Mouse (Mus musculus) layer of hippocampus, adult 9-10 months (tissue): ENCODE measurements around the gene Sipa1l1.

Source experiments
- DNase-seq: peaks from one replicate; pipeline ENCODE4 v3.0.0; 2022; ENCODE audit warnings: low spot score

The Sipa1l1 gene

DNA sequence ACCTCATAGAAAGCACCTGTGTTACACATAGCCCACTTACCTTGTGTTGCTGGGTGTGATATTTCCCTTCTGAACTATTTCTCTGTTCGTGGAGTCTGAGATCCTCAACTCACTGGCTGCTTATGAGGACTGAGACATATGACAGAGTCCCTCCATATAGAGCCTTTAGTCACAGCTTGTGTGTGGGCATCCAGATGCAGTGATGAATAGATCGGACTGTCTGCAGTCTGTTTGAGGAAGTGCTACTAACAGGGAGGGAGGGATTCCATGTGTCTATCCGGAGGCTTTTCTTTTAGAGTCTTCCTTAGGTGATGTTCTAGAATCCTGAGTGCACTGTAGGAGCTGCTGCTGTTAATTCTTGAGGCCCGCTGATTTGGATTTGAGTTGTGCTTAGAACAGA, 165.4 kb downstream of the Sipa1l1 start:
- no peak for DNase-seq

DNA sequence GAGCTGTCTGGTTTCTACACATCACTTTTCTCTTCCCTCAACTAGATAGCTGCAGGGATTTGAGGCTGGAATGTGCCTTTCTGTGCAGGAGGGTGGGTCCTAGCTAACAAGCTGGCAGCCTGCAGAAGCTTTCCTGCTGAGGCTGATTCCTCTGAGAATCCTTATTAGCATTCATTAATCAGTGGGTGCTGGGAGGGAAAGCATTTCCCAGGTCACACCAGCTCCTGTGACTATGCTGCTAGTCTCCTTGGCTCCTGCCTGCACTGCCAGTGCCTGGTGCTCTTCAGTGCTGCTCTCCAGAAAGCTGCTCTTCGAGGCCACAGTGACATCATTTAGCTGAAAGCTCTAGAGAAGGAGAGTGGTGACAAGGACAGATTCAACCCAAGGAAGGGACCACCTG, 166.0 kb downstream of the Sipa1l1 start:
- DNase-seq = no peak

DNA sequence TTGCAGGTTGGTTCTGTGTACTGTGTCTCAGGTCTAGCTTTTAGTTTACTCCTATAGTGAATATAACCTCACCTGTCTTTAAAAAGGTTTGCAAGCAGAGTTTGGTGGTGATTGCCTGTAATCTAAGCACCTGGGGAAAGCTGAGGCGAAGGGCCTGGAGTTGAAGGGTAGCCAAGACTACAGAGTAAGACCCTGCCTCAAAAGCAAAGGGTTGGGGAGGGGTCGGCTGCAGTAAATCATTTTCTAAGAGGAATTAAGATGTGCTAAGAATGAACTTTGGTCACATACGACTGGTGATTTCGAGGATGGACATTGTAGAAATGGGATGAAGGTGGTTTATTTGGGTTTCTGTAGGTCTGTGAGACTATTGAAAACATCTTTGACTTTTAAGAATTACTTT, 169.4 kb downstream of the Sipa1l1 start:
- DNase-seq = no peak

DNA sequence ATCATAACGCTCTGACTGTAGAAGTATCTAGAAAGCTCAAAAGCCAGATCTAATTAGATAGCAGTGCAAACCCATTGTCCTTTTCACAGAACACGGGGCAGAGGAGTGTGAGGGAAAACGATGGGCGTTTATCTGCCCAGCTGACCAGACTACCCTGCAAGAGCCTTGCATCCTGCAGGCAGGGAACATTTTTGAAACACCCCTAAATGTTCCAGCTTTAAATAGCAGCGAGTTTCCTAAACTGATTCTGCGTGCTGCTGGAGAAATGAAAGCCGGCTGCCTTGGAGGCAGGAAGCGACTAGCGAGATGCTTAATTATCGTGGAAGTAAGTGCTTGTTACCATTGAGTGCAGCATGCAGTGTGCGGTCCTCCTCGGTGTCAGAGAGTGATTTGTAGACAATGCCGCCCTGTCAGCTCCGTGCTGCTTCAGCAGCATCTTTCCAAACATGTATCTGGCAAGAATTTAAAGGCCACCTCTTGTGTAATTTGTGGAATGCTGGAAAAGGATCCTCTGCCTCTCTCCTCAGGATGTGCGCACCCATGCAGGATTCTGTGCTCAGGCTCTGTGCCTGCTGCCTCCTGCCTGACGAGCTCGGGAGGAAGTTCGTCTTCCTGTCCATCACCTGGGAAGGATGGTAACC, 170.2 kb downstream of the Sipa1l1 start:
- no peak for DNase-seq

- no peak for DNase-seq
Observed at GRCm38 (mm10) chr12:82340196-82340918, 171.2 kb downstream of the Sipa1l1 start.

DNA sequence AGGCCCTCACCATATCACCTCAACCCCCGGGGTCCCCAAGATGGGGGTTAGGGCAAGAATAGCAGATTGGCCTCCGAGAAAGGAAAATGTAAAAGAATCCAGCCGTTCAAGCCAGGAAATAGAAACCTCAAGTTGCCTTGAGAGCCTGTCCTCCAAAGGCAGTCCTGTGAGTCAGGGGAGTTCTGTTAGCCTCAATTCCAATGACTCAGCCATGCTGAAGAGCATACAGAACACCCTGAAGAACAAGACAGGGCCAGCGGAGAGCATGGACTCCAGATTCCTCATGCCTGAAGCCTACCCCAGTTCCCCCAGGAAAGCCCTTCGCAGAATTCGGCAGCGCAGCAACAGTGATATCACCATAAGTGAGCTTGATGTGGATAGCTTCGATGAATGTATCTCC, 172.1 kb downstream of the Sipa1l1 start:
- DNase-seq = no peak

- DNase-seq = no peak
Observed at GRCm38 (mm10) chr12:82341696-82342095, 172.6 kb downstream of the Sipa1l1 start.

DNA sequence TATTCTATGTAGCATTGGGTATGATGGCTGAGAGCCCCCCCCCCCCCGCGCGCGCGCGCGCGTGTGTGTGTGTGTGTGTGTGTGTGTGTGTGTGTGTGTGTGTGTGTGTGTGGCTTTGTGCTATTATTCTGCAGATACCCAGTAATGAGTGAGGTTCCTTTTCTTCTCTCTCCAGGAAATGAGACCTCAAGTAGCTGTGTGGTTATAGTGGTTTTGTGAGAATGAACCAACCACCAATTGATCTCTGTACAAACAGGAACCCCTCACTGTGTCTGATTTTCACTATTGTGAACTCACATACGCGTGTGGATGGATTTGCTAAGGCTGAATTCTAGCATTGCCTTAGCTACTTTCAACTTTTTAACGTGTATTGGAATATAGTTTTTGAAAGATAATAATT, 181.0 kb downstream of the Sipa1l1 start:
- no peak for DNase-seq

GRCm38 (mm10) chr12:82350891-82351290, 181.8 kb downstream of the Sipa1l1 start:
- no peak for DNase-seq

DNA sequence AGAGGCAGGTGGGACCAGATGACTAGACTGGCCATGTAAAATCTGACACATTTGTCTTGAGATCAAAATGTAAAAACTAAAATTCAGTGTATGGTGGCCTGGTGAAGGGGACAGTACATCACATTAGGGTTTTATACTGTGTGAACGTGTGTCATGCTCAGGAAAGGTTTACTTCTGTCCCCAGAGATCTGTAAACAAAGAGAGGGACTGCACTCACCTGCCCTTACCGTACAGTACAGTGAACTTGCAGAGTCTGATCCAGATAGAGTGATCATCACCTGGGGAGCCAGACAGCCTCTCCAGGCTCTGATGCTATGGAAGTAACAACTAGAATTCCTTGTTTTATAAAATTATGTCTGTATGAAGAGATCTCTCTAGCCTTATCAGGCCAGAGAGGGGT, 184.5 kb downstream of the Sipa1l1 start:
- DNase-seq = no peak

DNA sequence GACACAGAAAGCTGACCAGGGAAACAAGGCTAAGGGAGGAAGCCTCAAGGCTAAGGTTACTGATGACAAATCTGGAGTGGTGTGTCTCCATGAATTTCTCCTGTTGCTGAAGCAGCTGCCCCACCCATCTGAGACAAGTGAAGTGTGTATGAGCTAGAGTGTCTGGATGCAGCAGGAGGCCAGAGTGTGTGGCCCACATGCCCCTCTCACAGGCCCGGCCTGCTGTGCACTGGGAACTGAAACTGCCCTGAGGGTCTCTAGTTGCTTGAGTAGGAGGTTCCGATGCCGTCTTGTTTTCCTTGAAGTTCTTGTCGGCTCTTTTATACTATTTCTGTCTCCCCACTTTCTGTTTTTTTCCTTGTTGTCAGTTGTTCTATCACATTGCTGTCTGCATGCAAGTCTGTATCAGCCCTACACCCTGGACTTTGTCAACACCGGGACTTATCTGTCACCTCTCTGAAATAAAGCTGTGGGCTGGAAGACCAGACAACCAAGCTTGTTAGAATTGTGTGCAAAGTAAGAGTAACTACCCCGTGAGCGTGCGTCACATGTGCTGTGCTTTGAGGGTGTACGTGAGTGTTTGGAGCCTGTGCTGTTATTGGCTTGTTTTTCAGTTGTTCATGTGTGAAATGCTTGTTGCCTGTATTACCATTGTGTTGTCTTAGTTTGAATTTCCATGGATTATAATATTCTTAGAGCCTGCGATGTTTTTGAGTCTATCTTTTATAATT, 186.5 kb downstream of the Sipa1l1 start:
- DNase-seq = no peak

DNA sequence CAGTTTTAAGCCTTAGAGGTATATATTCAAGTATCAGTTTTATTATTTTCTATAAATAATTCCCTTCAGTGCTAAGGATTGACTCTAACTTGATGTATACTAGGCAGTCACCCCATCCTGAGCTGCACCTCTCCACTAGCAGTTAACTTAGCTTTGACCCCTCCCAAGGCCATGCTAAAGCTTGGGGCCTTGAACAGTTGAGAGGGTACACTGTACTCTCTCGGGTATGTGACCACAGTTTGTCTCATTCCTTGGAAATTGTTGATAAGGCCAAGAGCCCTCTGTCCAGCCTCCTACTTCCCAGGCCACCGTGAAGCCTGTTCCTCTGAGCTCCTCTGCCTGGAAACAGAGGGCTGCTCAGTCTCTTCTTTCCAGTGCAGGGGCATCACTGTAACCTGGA, 187.4 kb downstream of the Sipa1l1 start:
- no peak for DNase-seq

GRCm38 (mm10) chr12:82357431-82357830, 188.3 kb downstream of the Sipa1l1 start:
- DNase-seq = no peak

DNA sequence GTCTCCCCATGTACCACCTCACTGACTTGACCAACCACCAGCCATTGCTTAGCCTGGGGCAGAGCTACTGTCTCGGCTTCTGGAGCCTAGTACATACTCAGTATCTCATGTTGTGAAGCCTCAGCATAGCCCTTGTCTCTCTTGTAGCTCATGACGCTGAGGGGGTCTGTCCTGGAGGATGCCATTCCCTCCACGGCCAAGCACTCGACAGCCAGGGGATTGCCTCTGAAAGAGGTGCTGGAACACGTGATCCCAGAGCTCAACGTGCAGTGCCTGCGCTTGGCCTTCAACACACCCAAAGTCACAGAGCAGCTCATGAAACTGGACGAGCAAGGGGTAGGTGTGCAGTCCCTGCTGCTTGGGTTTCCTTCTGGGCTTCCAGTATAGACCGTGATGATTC, 193.7 kb downstream of the Sipa1l1 start:
- no peak for DNase-seq

DNA sequence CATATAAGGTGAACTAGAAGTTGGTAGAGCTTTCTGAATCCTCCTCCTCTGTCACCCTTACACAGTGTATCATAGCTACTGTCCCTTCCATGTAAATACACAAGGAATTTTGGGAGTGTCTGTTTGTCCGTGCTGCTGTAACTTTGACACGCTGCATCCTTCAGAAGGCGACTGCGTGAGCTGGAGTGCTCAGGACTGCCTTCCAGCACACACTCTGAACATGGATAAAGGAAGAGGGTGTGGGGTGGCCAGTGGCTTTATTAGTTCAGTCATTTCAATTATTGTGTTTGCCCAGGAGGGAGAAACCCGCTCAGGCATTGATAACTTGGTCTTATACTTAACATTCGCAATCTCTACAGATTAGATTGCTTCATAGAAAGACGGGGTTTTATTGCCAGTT, 195.1 kb downstream of the Sipa1l1 start:
- no peak for DNase-seq

DNA sequence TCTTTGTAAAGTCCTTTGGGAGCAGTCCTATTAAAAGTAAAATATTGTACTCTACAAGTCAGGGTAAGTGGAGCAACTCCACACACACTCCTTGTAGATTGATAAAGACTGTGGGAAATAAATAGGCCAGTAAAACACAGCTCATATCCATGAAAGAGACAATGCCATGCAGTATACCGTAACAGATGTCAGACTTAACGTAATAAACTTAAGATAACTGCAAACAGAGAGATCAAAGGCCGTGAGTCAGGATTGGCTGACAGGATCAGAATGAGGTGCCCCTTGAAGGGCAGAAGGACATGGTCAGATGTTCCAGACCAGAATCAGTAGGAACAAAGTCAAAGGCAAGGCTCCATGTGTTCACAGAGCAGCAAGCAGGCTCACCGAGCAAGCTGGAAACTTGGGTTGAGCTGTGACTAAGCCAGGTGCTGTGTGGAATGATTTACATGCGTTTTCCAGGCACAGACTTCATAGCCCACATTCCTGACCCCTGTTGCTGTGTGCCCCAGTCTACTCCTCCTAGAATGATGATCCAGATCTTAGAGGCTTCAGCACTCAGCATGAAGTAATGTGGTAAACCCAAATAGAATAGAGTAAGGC, 196.3 kb downstream of the Sipa1l1 start:
- no peak for DNase-seq

GRCm38 (mm10) chr12:82366754-82367153, 197.6 kb downstream of the Sipa1l1 start:
- no peak for DNase-seq

GRCm38 (mm10) chr12:82367345-82367744, 198.2 kb downstream of the Sipa1l1 start:
- no peak for DNase-seq

- no peak for DNase-seq
Observed at GRCm38 (mm10) chr12:82367986-82368385, 198.9 kb downstream of the Sipa1l1 start.

- DNase-seq = no peak
Observed at GRCm38 (mm10) chr12:82369402-82370160, 200.5 kb downstream of the Sipa1l1 start.

- no peak for DNase-seq
Observed at GRCm38 (mm10) chr12:82371266-82371665, 202.1 kb downstream of the Sipa1l1 start.

DNA sequence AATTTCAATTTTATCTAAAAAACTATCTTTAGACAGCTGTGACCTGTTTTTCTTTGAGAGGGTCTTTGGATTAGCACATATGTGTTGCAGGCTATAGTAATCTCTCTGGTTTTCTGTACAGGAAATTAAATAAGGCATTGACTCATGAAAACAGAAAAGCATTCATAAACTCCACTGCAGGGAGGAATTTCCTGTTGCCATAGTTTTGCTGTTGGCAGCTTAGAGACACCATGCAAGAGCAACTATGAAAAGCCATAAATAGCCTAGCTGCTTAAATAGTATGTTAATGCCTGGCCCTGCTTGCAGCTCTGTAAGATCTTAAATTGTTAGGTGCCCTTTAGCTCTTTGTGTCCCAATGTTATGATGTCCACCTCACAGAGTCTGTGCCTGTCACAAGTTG, 204.9 kb downstream of the Sipa1l1 start:
- DNase-seq = no peak
